Comparison of ENCODE assay signal across 32 mouse cellular contexts in the genomic region with DNA sequence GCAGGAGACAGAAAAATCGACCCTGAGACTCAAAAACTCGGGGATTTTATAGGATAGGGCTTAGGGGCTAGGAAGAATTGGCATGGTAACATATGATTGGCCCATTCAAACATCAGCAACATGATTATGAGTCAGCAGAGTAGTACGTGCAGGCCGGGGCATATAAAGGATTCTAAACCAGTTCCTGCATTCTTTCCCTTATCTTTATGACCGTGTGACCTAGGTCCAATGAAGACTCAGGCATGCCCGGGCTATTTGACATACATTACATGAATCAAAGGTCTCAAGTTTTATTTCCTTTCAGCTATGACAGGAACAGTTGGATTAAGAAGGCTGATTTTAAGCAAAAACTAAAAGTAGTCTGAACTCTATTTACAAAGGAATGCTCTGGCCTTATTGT.
"Had no signal": no experiment of that assay in that cellular context is flagged by ENCODE, and none has a peak within 500 bp of the region (broad histone marks: within the 10 kb centered on the region; RNA-seq: fewer than 3 reads in every experiment).

No protein-coding gene starts in this region.

- ATAC-seq: liver, embryonic 12.5 days; liver, postnatal 0 days; lung, postnatal 0 days; midbrain, embryonic 13.5 days; midbrain, embryonic 15.5 days; midbrain, embryonic 16.5 days had no signal

- H3K27ac ChIP-seq: limb, embryonic 10.5 days; limb, embryonic 12.5 days; limb, embryonic 13.5 days; limb, embryonic 15.5 days; liver, embryonic 12.5 days; liver, embryonic 13.5 days; liver, embryonic 14.5 days; liver, embryonic 15.5 days; lung, embryonic 15.5 days; macrophage; midbrain, embryonic 10.5 days; midbrain, embryonic 12.5 days; midbrain, embryonic 13.5 days; midbrain, embryonic 15.5 days; neural tube, embryonic 12.5 days had no signal

- H3K4me1 ChIP-seq: limb, embryonic 10.5 days; limb, embryonic 12.5 days; limb, embryonic 13.5 days; limb, embryonic 15.5 days; liver, embryonic 12.5 days; liver, embryonic 13.5 days; liver, embryonic 15.5 days; lung, embryonic 15.5 days; megakaryocyte, embryonic 14.5 days; midbrain, embryonic 10.5 days; midbrain, embryonic 12.5 days; midbrain, embryonic 13.5 days; midbrain, embryonic 15.5 days; neural tube, embryonic 12.5 days had no signal

- H3K4me3 ChIP-seq: limb, embryonic 10.5 days; limb, embryonic 12.5 days; limb, embryonic 13.5 days; limb, embryonic 15.5 days; liver, embryonic 12.5 days; liver, embryonic 13.5 days; liver, embryonic 15.5 days; lung, embryonic 15.5 days; megakaryocyte, embryonic 14.5 days; midbrain, embryonic 10.5 days; midbrain, embryonic 12.5 days; midbrain, embryonic 13.5 days; midbrain, embryonic 15.5 days; myocyte; neural tube, embryonic 12.5 days had no signal

- H3K36me3 ChIP-seq: limb, embryonic 10.5 days; limb, embryonic 12.5 days; limb, embryonic 13.5 days; limb, embryonic 15.5 days; liver, embryonic 12.5 days; liver, embryonic 13.5 days; liver, embryonic 15.5 days; lung, embryonic 15.5 days; midbrain, embryonic 10.5 days; midbrain, embryonic 12.5 days; midbrain, embryonic 13.5 days; midbrain, embryonic 15.5 days; neural tube, embryonic 12.5 days had no signal

- H3K9ac ChIP-seq: limb, embryonic 12.5 days; limb, embryonic 13.5 days; limb, embryonic 15.5 days; liver, embryonic 12.5 days; liver, embryonic 13.5 days; liver, embryonic 14.5 days; liver, embryonic 15.5 days; liver, postnatal 0 days; lung, embryonic 14.5 days; lung, embryonic 15.5 days; midbrain, embryonic 12.5 days; midbrain, embryonic 13.5 days; midbrain, embryonic 15.5 days; neural tube, embryonic 12.5 days had no signal

- DNase-seq: left cerebral cortex, postnatal 4 days; liver; liver, embryonic 13.5 days; liver, postnatal 0 days; lung, adult 18-20 months; lung, adult 2 months; lung, embryonic 14.5 days; lung, postnatal 10 days; lung, postnatal 14 days; lung, postnatal 36 days; lung, postnatal 4 days; midbrain, embryonic 14.5 days had no signal

- H3K27me3 ChIP-seq: limb, embryonic 12.5 days; limb, embryonic 13.5 days; limb, embryonic 15.5 days; liver, embryonic 12.5 days; liver, embryonic 13.5 days; liver, embryonic 15.5 days; lung, embryonic 15.5 days; megakaryocyte, embryonic 14.5 days; midbrain, embryonic 12.5 days; midbrain, embryonic 13.5 days; midbrain, embryonic 15.5 days; neural tube, embryonic 12.5 days had no signal

- H3K4me2 ChIP-seq: limb, embryonic 12.5 days; limb, embryonic 13.5 days; limb, embryonic 15.5 days; liver, embryonic 11.5 days; liver, embryonic 12.5 days; liver, embryonic 13.5 days; liver, embryonic 15.5 days; lung, embryonic 14.5 days; lung, embryonic 15.5 days; midbrain, embryonic 11.5 days; midbrain, embryonic 12.5 days; midbrain, embryonic 13.5 days; midbrain, embryonic 15.5 days; neural tube, embryonic 12.5 days had no signal

- H3K9me3 ChIP-seq: limb, embryonic 10.5 days; limb, embryonic 15.5 days; liver, embryonic 13.5 days; liver, embryonic 15.5 days; lung, embryonic 15.5 days; midbrain, embryonic 12.5 days had no signal
